Mouse (Mus musculus) layer of hippocampus, adult 18-20 months (tissue): Measurements from ENCODE around the gene Cnrip1. TPM values are rescaled to one million over a fixed set of nuclear protein-coding genes. Genes with fewer than 3 reads are reported as not detected.

ENCODE experiments used
- DNase-seq, 2 experiments: peaks; one replicate each; pipeline ENCODE4 v3.0.0; 2022; ENCODE audit warnings: low spot score in 2 of 2
- total RNA-seq, 2 experiments: library from RNA; stranded (reverse); gene quantifications; 2 replicates each; pipeline ENCODE4 v1.2.3; 2021

Cnrip1 gene
- total RNA-seq, 2 experiments from 2014 or later, result 111 to 113 TPM

DNA sequence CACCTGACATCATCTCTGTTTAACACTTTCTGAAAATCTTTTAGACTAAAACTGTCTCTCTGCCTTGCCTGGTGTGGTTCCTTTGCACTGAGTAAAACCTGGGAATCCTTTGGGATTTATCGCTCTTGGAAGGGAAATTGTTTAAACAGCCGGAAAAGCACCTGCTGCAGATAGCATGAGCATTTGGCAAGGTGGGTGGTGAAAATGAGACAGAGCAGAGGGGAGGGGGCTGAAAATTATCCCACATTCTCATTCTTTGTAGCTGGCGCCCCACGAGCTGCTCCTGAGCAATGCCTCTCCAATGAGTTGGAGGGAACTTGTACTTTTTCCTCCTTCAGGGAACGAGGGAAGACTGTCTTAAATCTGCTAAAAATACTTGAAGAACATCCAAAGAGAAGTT is 55.5 kb downstream of the Cnrip1 start:
- peak; percentile 77 to 91 for DNase-seq

DNA sequence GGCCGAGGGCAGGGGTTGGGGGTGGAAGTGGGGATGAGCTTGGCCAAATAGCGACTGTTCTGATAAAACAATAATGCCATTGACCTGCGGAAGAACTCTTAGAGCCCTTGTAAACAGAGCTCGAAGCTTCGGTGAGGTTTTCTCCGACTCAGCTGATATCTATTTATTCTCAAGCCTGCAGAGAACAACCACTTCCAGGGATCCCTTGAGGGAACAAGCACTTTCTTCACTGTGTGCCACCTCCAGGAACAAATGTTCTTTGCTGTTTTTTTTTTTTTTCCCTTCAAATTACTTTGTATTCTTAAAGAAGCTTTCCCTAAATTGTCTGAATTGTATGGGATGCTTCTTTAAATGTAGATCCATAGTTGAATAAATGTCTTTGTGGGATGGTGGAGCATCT is 56.0 kb downstream of the Cnrip1 start:
- peak in 1 of 2 experiments; percentile 65 for DNase-seq

DNA sequence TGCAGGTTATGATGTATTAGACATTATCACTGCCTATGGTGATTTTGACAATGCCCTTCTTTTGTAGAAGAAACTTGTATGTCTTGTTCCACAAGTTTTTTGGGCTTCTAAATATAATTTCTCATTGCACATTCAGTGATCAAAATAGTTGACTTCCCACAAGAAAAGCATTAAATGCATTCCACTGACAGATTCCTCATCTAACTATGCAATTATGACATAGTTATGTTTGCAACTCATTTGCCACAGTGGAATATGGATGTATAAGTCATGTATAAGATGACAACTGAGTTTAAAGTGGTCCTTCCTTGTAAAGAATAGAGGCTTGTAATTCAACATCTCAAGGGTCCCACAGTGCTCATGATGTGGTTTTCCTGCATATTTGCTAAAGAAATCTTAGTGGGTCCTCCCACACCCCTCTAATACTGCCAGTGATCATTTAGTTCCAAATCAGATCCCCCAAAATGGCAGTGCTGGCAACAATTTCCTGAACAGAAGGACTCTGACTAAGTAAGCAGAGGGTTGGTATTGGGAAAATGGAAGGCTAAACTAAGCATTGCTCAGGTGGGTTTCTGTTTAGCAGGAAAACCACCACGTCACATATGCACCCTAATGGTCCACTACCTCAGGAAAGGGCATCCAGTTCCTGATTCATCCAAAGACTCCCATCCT is 61.2 kb downstream of the Cnrip1 start:
- DNase-seq, result peak; percentile 68 to 86

DNA sequence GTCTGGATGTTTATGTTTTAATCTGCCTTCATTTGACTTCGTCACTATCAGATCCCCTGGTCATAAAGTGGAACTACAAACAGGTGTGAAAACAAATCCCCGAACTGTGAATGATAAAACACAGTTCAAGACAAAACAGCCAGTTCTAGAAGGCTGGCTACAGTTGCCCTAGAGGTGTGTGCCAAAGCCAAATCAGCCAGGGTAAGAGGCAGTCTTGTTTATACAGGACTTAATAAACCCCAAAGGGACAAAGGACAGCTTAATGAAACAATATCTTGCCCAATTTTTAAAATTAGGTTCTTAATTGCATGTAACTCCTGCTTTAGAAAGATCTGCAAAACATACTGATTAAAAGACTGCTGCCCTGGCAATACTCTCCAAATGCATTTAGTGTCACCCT is 75.0 kb downstream of the Cnrip1 start:
- DNase-seq, result no peak

Other genes with a start within 250 kb of the Cnrip1 start
- 1 to 10 TPM; 1.6 to 2.2 TPM for gene Fbxo48, start 100.2 kb upstream of the Cnrip1 start, total RNA-seq
- 1 to 10 TPM; 5.8 to 6.5 TPM for gene Plek, start 795 bp downstream of the Cnrip1 start, total RNA-seq
- 100 to 1,000 TPM; 880 to 937 TPM for gene Ppp3r1, start 107.7 kb downstream of the Cnrip1 start, total RNA-seq
- gene Wdr92, start 130.5 kb downstream of the Cnrip1 start, total RNA-seq, result 10 to 100 TPM; 11.8 TPM
- 10 to 100 TPM; 26.1 to 28.6 TPM for gene Pno1, start 160.0 kb downstream of the Cnrip1 start, total RNA-seq
- gene C1d, start 206.0 kb downstream of the Cnrip1 start, total RNA-seq, result 10 to 100 TPM; 47.6 to 49.3 TPM